Mouse (Mus musculus) midbrain, embryonic 12.5 days (tissue): ENCODE measurements around the gene Ahcy. TPM values are rescaled to one million over a fixed set of nuclear protein-coding genes. Genes with fewer than 3 reads are reported as not detected.
"Not testable (repeated sequence)": the region's sequence is repeated elsewhere in the genome, so short reads cannot be mapped to it uniquely, and the experiment has no call there.

ENCODE experiments used
- ATAC-seq: fragments of 200-750 bp; cut with Nextera tagmentation; 2 replicates; pipeline ENCODE4 v1.8.0; 2017; ENCODE audit warnings: low read depth, moderate TSS enrichment, moderate library complexity; ENCODE audit not compliant: low FRiP score
- H3K27ac ChIP-seq: fragments of 300-500 bp; sonication (generic); replicated peaks from 2 replicates; pipeline ENCODE4 v1.5.1; 2016; ENCODE audit warnings: mild to moderate bottlenecking
- H3K27me3 ChIP-seq: fragments of 300-500 bp; sonication (generic); 2 replicates; pipeline ENCODE4 v1.6.1; 2016; ENCODE audit warnings: mild to moderate bottlenecking
- H3K36me3 ChIP-seq: fragments of 300-500 bp; sonication (generic); 2 replicates; pipeline ENCODE4 v1.6.1; 2016
- H3K4me1 ChIP-seq: fragments of 300-500 bp; sonication (generic); 2 replicates; pipeline ENCODE4 v1.6.1; 2016
- H3K4me2 ChIP-seq: fragments of 300-500 bp; sonication (generic); replicated peaks from 2 replicates; pipeline ENCODE4 v1.6.1; 2016; ENCODE audit warnings: mild to moderate bottlenecking, moderate library complexity
- H3K4me3 ChIP-seq: fragments of 300-500 bp; sonication (generic); 2 replicates; pipeline ENCODE4 v1.5.1; 2016; ENCODE audit warnings: mild to moderate bottlenecking
- H3K9ac ChIP-seq: fragments of 300-500 bp; sonication (generic); replicated peaks from 2 replicates; pipeline ENCODE4 v1.6.1; 2016; ENCODE audit warnings: mild to moderate bottlenecking, moderate library complexity
- H3K9me3 ChIP-seq: fragments of 300-500 bp; sonication (generic); 2 replicates; pipeline ENCODE4 v1.6.1; 2016; ENCODE audit warnings: mild to moderate bottlenecking
- WGBS: fragments of 180-500 bp; shearing (Covaris S2); methylation state at CpG from one replicate; pipeline ENCODE4 v1.1.7; 2016; 5-methylcytosine and 5-hydroxymethylcytosine counted together
- polyA plus RNA-seq: library from polyadenylated mRNA; unstranded; fragments of >200 nt; fragmentation: Nextera tagmentation; extraction: Ambion mirVana; gene quantifications from 2 replicates; pipeline ENCODE4 v1.2.1, GENCODE M21; 2016

Ahcy gene
- polyA plus RNA-seq, 1 experiment from 2014 or later: 63.4 TPM

DNA sequence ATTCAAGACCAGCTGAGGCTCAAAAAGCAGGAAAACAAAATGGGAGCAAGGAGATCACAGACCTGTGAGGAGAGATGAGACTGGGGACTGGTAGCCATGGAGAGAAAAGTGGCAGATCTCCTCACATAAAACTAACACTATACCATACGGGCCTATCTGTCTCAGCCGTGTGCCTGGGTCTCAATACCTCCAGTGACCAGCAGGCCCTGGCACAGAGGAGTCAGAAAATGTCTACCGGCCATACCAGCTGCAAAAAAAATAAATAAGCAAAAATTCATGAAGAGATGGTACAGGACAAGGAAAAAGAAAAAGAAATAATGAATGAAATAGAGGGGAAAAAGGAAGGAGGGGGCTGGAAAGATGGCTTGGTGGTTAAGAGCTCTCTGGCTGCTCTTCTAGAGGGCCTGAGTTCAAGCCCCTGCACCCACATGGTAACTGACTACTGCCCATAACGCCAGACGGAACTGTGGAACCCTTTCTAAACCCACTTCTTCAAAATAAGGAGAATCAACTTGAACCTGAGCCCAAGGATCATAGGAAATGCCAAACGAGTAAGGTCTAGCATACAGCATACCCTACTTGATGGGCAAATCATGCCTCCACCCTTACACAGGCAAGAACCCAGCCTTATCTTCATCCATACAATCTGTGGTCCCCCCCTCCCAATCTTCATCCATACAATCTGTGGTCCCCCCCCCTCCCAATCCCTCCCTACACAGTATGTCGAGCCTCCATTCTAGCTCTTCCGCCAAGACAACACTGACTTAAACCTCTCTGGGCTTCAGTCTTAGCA, 1.7 kb downstream of the Ahcy start:
- 81% methylated on average over 8 of the region's 8 CpGs for WGBS

DNA sequence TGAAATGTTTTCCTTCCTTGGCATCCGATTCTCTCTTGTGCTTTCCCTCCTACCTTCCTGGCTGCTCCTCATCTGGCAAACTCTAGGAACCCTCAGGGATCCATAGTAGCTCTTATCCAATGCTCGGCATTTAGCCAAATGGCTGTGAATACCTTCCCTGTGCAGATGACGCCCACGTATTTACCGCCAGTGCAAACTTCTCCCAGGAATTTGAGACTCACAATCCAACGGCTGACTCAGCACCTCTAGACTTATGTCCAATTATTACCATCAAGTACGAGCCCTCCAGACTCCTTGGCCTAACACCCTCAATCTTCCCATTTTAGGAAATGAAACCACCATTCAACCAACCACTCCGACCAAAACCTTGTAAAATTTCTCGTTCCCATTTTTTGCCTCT, 3.3 kb downstream of the Ahcy start:
- Histone ChIP-seq H3K9me3 (no peaks in the 10 kb centered on the region), H3K27ac (no peak overlapping the region), H3K27me3 (no peaks in the 10 kb centered on the region; the same call in none of the 2 replicates), H3K4me1 (peaks cover 23% of the 10 kb centered on the region), H3K36me3 (peaks cover 26% of the 10 kb centered on the region), H3K9ac (no peak overlapping the region), H3K4me2 (no peak overlapping the region), H3K4me3 (no peak overlapping the region)
- ATAC-seq: no peak
- whole genome bisulfite sequencing: 93% methylated on average over 9 of the region's 9 CpGs

More for the DNA sequence above, 1.7 kb downstream of the Ahcy start:
- Histone ChIP-seq H3K27me3 (no peaks in the 10 kb centered on the region; the same call in none of the 2 replicates), H3K9ac (peak overlapping the region; percentile 76; the same call in 1 of the 2 replicates), H3K27ac (no peak overlapping the region), H3K36me3 (peaks cover 12% of the 10 kb centered on the region), H3K9me3 (no peaks in the 10 kb centered on the region), H3K4me3 (peak overlapping the region; percentile 70; the same call in 1 of the 2 replicates), H3K4me1 (peaks cover 23% of the 10 kb centered on the region), H3K4me2 (peak overlapping the region; percentile 69)
- ATAC-seq: no peak

GRCm38 (mm10) chr2:155057361-155057760, 16.9 kb downstream of the Ahcy start:
- peaks cover 27% of the 10 kb centered on the region for H3K36me3 ChIP-seq
- H3K9ac ChIP-seq: no peak overlapping the region
- H3K27me3 ChIP-seq: no peaks in the 10 kb centered on the region
- no peak overlapping the region for H3K4me3 ChIP-seq
- H3K4me2 ChIP-seq: no peak overlapping the region
- ATAC-seq: no peak
- no peaks in the 10 kb centered on the region for H3K4me1 ChIP-seq
- H3K9me3 ChIP-seq: no peaks in the 10 kb centered on the region
- WGBS: 56% methylated on average over 1 of the region's 1 CpGs
- H3K27ac ChIP-seq: no peak overlapping the region

DNA sequence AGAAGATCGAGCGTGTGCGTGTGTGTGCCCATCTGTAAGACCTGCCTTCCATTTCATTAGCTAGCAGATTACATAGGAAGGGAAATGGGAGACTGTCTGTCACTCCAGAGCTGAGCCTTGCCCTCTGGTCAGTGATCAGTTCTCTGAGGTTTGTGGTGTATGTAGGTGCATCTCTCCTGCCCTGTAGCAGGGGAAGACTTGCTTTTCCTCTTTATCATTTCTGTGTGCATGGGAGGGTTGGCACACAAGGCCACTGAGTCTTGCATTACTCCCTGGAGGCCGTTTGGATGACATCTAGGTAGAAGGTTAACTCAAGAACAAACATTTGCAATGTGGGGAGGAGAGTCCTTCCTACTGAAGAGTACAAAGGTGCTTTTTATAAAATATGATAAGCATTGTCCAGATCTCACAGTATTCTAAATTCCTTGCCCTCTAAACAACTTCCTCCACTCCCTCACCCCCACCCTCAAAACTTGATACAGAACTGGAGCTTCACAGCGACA, 18.2 kb downstream of the Ahcy start:
- Histone ChIP-seq H3K36me3 (peaks cover 15% of the 10 kb centered on the region), H3K27ac (no peak overlapping the region), H3K4me3 (no peak overlapping the region), H3K9me3 (no peaks in the 10 kb centered on the region), H3K4me1 (peaks cover 8% of the 10 kb centered on the region; the same call in 1 of the 2 replicates), H3K27me3 (no peaks in the 10 kb centered on the region), H3K4me2 (no peak overlapping the region), H3K9ac (no peak overlapping the region)
- WGBS: 78% methylated on average over 5 of the region's 5 CpGs
- no peak for ATAC-seq

DNA sequence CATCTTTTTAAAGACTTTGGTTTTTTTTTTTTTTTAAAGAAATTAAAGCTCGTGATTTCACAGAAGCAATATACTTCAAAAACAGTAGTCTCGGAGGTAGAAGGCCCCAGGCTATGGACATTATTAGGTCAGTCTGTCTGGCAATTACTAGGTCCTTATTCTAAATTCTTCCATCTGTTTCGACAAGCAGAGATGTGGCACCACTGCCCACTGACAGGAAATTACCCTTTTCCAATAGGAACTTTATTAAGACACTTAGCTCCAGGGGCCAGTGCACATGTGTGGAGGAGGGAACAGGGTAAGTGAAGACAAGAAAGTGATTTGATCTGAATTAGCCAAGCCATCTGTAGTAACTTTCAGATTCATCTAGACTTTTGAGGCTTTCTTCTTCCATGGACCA, 19.6 kb downstream of the Ahcy start:
- no peak overlapping the region for H3K9ac ChIP-seq
- H3K36me3 ChIP-seq: peaks cover 7% of the 10 kb centered on the region
- no peak overlapping the region for H3K4me2 ChIP-seq
- H3K4me1 ChIP-seq: peaks cover 13% of the 10 kb centered on the region
- ATAC-seq: no peak
- no peak overlapping the region for H3K27ac ChIP-seq
- H3K4me3 ChIP-seq: no peak overlapping the region
- H3K27me3 ChIP-seq: no peaks in the 10 kb centered on the region
- WGBS: 88% methylated on average over 3 of the region's 3 CpGs
- no peaks in the 10 kb centered on the region for H3K9me3 ChIP-seq

DNA sequence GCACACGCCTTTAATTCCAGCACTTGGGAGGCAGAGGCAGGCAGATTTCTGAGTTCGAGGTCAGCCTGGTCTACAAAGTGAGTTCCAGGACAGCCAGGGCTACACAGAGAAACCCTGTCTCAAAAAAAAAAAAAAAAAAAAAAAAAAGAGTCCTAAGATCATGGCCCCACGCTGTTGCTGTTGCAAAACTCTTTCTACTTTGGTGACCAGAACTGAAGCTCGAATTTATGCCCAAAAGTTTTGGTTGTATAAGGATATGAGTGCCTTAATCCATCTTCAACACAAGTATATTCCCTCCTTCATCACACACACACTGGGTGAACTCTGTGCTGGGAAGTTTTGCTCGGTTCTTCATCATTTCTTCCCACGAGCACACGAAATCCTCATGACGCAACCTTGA, 20.8 kb downstream of the Ahcy start:
- not testable (repeated sequence) for H3K36me3 ChIP-seq, H3K27ac ChIP-seq, H3K4me2 ChIP-seq, H3K27me3 ChIP-seq, H3K4me3 ChIP-seq, ATAC-seq, H3K9ac ChIP-seq, H3K9me3 ChIP-seq
- WGBS: 91% methylated on average over 8 of the region's 8 CpGs
- peaks cover 13% of the 10 kb centered on the region for H3K4me1 ChIP-seq

- no peak overlapping the region for H3K27ac ChIP-seq
- H3K9ac ChIP-seq: no peak overlapping the region
- H3K9me3 ChIP-seq: no peaks in the 10 kb centered on the region
- H3K27me3 ChIP-seq: no peaks in the 10 kb centered on the region
- no peaks in the 10 kb centered on the region for H3K36me3 ChIP-seq
- 90% methylated on average over 2 of the region's 2 CpGs for WGBS
- H3K4me2 ChIP-seq: no peak overlapping the region
- H3K4me3 ChIP-seq: no peak overlapping the region
- no peak for ATAC-seq
- peaks cover 13% of the 10 kb centered on the region for H3K4me1 ChIP-seq
These were observed 21.6 kb downstream of the Ahcy start for GRCm38 (mm10) chr2:155052681-155053080.

GRCm38 (mm10) chr2:155051622-155052351, 22.5 kb downstream of the Ahcy start:
- H3K27ac ChIP-seq: no peak overlapping the region
- ATAC-seq: no peak
- peak overlapping the region; percentile 80; the same call in 1 of the 2 replicates for H3K9ac ChIP-seq
- no peaks in the 10 kb centered on the region for H3K36me3 ChIP-seq
- H3K27me3 ChIP-seq: no peaks in the 10 kb centered on the region
- H3K4me2 ChIP-seq: peak overlapping the region; percentile 78
- WGBS: 23% methylated on average over 9 of the region's 9 CpGs
- no peaks in the 10 kb centered on the region for H3K9me3 ChIP-seq
- peaks cover 13% of the 10 kb centered on the region for H3K4me1 ChIP-seq
- H3K4me3 ChIP-seq: peak overlapping the region; percentile 54; the same call in 1 of the 2 replicates

- Histone ChIP-seq H3K27me3 (no peaks in the 10 kb centered on the region), H3K4me2 (peak overlapping the region; percentile 78), H3K36me3 (no peaks in the 10 kb centered on the region), H3K27ac (peak overlapping the region; percentile 91), H3K9ac (peak overlapping the region; percentile 80), H3K9me3 (no peaks in the 10 kb centered on the region), H3K4me1 (peaks cover 13% of the 10 kb centered on the region), H3K4me3 (peak overlapping the region; percentile 54)
- WGBS: under 1% methylated on average over 45 of the region's 45 CpGs
- peak; percentile 94 for ATAC-seq
These were observed 23.6 kb downstream of the Ahcy start for GRCm38 (mm10) chr2:155050504-155051236.

DNA sequence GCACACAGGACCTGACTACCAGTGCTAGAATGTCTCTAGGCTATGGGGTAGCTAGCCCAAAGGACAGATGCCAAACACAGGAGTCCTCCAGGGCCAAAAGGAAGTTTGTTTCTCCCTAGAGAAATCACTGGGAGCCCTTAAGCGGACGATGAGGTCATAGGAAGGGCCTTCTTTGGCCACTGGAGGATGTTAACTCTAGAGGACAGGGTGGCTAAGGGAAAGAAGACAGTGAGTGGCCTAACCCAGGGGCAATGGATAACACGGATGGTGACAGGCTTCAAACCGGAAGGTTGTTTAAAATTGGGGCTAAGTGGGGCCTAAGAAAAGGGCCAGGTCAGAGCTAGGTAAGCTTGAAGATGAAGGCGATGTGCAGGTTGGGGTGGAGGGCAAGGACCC, 24.2 kb downstream of the Ahcy start:
- Histone ChIP-seq H3K4me2 (peak overlapping the region; percentile 78), H3K36me3 (no peaks in the 10 kb centered on the region), H3K27ac (peak overlapping the region; percentile 91), H3K4me3 (peak overlapping the region; percentile 54), H3K4me1 (peaks cover 13% of the 10 kb centered on the region), H3K9ac (peak overlapping the region; percentile 80), H3K9me3 (no peaks in the 10 kb centered on the region), H3K27me3 (no peaks in the 10 kb centered on the region)
- ATAC-seq: peak; percentile 1; the same call in 1 of the 2 replicates
- WGBS: 19% methylated on average over 5 of the region's 5 CpGs

DNA sequence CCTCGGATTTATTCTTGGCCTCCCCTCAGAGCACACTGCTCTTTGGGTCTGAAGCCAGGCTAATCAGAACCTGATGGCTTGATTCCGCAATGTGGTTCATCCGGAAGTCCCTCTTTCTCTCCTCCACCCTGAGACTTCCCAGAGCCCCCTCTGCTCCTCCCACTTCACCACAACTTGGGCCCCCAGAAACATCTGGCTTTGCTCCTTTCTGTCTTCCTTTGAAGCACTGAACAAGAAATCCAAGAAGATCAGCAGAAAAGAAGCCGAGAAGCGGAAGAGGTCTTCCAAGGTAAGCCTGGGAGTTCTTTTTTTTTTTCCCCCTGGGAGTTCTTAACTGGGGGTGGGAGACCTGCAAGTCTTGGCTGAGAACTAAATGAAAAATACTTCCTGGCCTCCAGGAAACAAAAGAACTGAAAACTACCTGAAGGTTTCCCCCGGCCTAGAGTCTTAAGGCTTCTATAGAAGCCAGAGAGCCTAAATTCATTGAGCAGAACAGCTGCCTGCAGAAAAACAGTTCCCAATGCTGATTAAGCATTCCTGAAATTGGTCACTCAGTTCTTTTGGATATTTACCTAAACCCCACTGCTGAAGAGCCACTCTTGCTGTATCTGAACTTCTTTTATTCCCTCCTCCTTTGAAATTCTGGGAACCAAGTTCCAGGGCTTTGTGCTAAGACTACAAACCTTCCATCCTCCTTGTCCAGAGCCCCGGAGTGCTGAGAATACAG, 26.7 kb downstream of the Ahcy start:
- no peak overlapping the region for H3K4me2 ChIP-seq
- no peaks in the 10 kb centered on the region for H3K27me3 ChIP-seq
- 64% methylated on average over 7 of the region's 7 CpGs for WGBS
- no peak overlapping the region for H3K27ac ChIP-seq
- no peak for ATAC-seq
- no peak overlapping the region for H3K9ac ChIP-seq
- no peaks in the 10 kb centered on the region for H3K9me3 ChIP-seq
- no peaks in the 10 kb centered on the region for H3K36me3 ChIP-seq
- H3K4me3 ChIP-seq: no peak overlapping the region
- H3K4me1 ChIP-seq: peaks cover 13% of the 10 kb centered on the region
